Mouse (Mus musculus): ENCODE data around the gene Pla2g4a. TPM values are rescaled to one million over a fixed set of nuclear protein-coding genes. Genes with fewer than 3 reads are reported as not detected.

Gene Pla2g4a
- polyA plus RNA-seq, 1 experiment from 2014 or later = 12.2 TPM

DNA sequence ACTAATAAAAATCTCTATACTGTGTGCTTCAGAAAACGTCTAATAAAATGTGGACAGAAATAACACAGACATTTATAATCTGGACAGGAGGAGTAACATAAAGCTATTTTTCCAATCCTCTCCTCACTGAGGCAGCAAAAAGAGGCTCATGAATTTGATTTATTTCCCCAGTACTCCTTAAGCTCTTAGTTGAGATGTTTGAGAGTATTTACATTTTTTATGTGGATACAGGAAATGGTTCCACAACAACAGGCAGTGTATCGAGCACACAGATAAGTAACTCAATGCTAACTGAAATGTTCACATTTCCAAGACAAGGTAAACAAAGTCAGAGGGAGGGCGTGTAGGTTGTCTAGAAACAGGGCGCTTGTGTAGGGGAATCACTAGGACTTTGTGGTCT lies 48.1 kb downstream of the Pla2g4a start:
- H3K27me3 ChIP-seq (ENCODE audit: insufficient read depth, low read length) = no peaks in the 10 kb centered on the region
- no peak overlapping the region for H3K4me3 ChIP-seq (ENCODE audit: low read depth, low read length)
- no peaks in the 10 kb centered on the region for H3K36me3 ChIP-seq (ENCODE audit: insufficient read depth)
- WGBS = 18% methylated on average over 4 of the region's 4 CpGs
- no peak overlapping the region for H3K27ac ChIP-seq (ENCODE audit: low read depth)
- no peak overlapping the region for H3K4me2 ChIP-seq
- H3K9ac ChIP-seq = no peak overlapping the region
- H3K4me1 ChIP-seq (ENCODE audit: insufficient read depth) = no peaks in the 10 kb centered on the region; the same call in 1 of the 2 replicates
- ATAC-seq (ENCODE audit: insufficient read depth) (no peak), DNase-seq (no peak)
- TF ChIP-seq CTCF (IDR thresholded peaks at IDR 0.05; ENCODE audit: low read depth) = no peak
- H3K9me3 ChIP-seq (ENCODE audit: low read depth, low read length) = no peaks in the 10 kb centered on the region

DNA sequence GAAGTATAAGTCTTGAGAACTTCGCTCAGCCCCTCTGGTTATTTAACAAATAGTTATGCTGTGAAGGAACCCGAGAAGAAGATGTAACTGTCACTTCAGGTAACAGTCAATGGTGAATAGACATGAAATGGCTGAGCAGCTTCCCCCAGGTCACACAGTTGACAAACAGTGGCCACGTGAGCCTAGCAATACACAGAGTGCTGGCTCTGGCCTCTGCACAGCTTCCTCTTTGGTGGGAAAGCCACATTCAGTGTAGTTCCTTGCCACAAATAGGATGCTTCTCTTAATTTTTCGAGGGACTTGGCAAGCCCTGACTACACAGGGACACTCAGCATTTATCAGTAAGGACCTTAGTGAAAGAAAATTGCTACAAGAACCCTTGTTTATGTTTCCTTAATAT lies 50.0 kb downstream of the Pla2g4a start:
- no peaks in the 10 kb centered on the region; the same call in 1 of the 2 replicates for H3K4me1 ChIP-seq (ENCODE audit: insufficient read depth)
- no peak overlapping the region for H3K4me2 ChIP-seq
- no peaks in the 10 kb centered on the region for H3K36me3 ChIP-seq (ENCODE audit: insufficient read depth)
- no peak overlapping the region for H3K4me3 ChIP-seq (ENCODE audit: low read depth, low read length)
- TF ChIP-seq CTCF (IDR thresholded peaks at IDR 0.05; ENCODE audit: low read depth) = no peak
- no peaks in the 10 kb centered on the region for H3K9me3 ChIP-seq (ENCODE audit: low read depth, low read length)
- no peaks in the 10 kb centered on the region for H3K27me3 ChIP-seq (ENCODE audit: insufficient read depth, low read length)
- DNase-seq (peak; percentile 29), ATAC-seq (ENCODE audit: insufficient read depth) (no peak; the same call in 1 of the 2 replicates)
- H3K27ac ChIP-seq (ENCODE audit: low read depth) = no peak overlapping the region
- H3K9ac ChIP-seq = no peak overlapping the region
- 62% methylated on average over 4 of the region's 4 CpGs for WGBS

DNA sequence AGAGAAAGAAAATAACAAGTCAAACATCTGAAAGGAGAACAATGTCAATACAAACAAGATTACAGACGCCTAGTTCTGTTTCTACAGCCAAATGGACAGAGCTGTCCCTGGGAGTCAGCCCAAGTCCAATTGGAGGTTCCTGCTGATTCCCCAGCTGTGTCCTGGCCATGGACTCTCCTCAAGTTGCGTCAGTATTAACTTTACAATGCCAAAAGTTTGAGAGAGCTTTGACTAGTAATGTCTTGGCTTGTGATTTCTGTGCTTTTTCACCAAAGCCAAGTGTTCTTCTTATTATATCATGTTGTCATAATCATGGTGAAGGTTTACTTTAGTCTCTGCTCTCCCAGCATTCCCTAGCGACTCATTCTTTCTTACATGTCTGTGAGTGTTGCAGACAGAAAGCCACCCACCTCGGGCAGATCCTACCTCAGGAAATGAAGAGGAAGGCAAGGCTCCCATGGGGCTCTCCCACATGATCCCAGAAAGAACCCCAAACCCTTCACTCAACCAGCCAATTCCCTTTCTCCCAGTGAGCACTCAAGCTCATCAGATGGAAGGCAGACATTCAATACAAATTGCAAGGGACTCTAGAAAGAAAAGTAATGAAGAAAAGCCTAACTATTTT lies 63.0 kb downstream of the Pla2g4a start:
- ATAC-seq (ENCODE audit: insufficient read depth) = no peak
- no peak overlapping the region for H3K4me2 ChIP-seq
- no peak overlapping the region for H3K9ac ChIP-seq
- H3K4me3 ChIP-seq (ENCODE audit: low read depth, low read length) = no peak overlapping the region
- no peaks in the 10 kb centered on the region for H3K9me3 ChIP-seq (ENCODE audit: low read depth, low read length)
- no peaks in the 10 kb centered on the region for H3K36me3 ChIP-seq (ENCODE audit: insufficient read depth)
- no peak for DNase-seq
- no peak overlapping the region for H3K27ac ChIP-seq (ENCODE audit: low read depth)
- no peaks in the 10 kb centered on the region for H3K27me3 ChIP-seq (ENCODE audit: insufficient read depth, low read length)
- no peak for TF ChIP-seq CTCF (IDR thresholded peaks at IDR 0.05; ENCODE audit: low read depth)
- H3K4me1 ChIP-seq (ENCODE audit: insufficient read depth) = no peaks in the 10 kb centered on the region
- 74% methylated on average over 4 of the region's 4 CpGs for WGBS

DNA sequence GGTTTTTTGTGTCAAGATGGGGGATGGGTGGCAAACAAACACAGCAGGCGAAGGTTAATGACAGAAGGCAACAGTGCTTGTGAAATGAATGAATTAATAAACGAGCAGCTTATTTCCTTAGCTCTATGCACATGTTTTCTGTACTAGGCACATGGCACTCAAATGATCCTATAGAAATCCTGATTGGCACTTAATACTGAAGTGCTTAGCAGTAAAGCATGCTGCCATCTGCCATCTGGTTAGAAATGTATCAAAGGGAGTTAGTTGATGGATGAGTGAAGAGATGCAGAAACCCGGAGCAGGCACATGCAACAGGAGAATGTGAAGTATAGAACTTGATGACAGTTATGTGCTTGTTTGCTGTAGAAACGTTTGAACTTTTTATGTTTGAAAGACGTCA lies 64.5 kb downstream of the Pla2g4a start:
- no peaks in the 10 kb centered on the region for H3K4me1 ChIP-seq (ENCODE audit: insufficient read depth)
- H3K4me3 ChIP-seq (ENCODE audit: low read depth, low read length) = no peak overlapping the region
- H3K9me3 ChIP-seq (ENCODE audit: low read depth, low read length) = no peaks in the 10 kb centered on the region
- ATAC-seq (ENCODE audit: insufficient read depth) (no peak), DNase-seq (no peak)
- TF ChIP-seq CTCF (IDR thresholded peaks at IDR 0.05; ENCODE audit: low read depth) = no peak
- no peak overlapping the region for H3K9ac ChIP-seq
- WGBS = 29% methylated on average over 5 of the region's 5 CpGs
- no peak overlapping the region for H3K27ac ChIP-seq (ENCODE audit: low read depth)
- no peak overlapping the region for H3K4me2 ChIP-seq
- no peaks in the 10 kb centered on the region for H3K36me3 ChIP-seq (ENCODE audit: insufficient read depth)
- no peaks in the 10 kb centered on the region for H3K27me3 ChIP-seq (ENCODE audit: insufficient read depth, low read length)

DNA sequence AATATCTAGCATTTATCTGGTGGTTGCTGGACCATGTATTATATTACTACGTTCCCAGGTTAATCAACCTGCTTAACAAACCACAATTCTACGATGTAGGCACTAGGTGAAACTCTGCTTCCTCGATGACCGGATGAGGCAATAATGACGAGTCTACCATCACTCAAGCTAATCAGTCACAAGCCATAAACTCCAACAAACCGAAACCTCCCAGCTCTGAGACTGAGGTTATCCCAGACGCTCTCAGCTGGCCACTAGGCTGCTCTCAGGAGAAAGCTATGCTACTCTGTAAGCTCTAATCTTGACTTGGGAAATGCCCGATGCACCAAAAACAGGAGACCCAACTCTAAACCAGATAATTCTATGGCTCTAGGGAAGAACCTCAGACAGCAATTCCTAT lies 66.2 kb downstream of the Pla2g4a start:
- DNase-seq (no peak), ATAC-seq (ENCODE audit: insufficient read depth) (no peak)
- H3K9ac ChIP-seq = no peak overlapping the region
- no peaks in the 10 kb centered on the region for H3K36me3 ChIP-seq (ENCODE audit: insufficient read depth)
- 90% methylated on average over 8 of the region's 8 CpGs for WGBS
- H3K4me2 ChIP-seq = no peak overlapping the region
- H3K27me3 ChIP-seq (ENCODE audit: insufficient read depth, low read length) = no peaks in the 10 kb centered on the region
- no peaks in the 10 kb centered on the region for H3K4me1 ChIP-seq (ENCODE audit: insufficient read depth)
- no peak for TF ChIP-seq CTCF (IDR thresholded peaks at IDR 0.05; ENCODE audit: low read depth)
- no peak overlapping the region for H3K4me3 ChIP-seq (ENCODE audit: low read depth, low read length)
- H3K27ac ChIP-seq (ENCODE audit: low read depth) = no peak overlapping the region
- H3K9me3 ChIP-seq (ENCODE audit: low read depth, low read length) = no peaks in the 10 kb centered on the region

DNA sequence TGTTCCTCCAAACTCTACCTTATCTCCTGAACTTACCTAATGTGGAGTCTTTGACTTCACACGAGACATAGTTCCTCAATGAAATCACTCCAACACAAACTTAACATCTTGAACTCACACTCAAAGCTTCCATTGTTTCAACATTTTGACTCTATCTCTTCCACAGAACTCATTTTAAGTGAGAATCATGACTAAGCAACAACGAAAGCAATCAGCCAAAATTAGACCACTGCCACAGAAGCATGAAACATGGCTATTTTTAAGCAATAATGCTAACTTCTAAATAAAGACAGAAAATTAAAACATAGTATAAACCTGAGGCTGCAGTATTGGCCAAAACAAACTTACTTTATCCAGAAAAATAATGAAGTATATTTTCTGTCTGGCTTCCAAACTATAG lies 67.2 kb downstream of the Pla2g4a start:
- no peak overlapping the region for H3K27ac ChIP-seq (ENCODE audit: low read depth)
- 67% methylated on average over 2 of the region's 2 CpGs for WGBS
- H3K4me2 ChIP-seq = no peak overlapping the region
- H3K36me3 ChIP-seq (ENCODE audit: insufficient read depth) = no peaks in the 10 kb centered on the region
- H3K4me1 ChIP-seq (ENCODE audit: insufficient read depth) = no peaks in the 10 kb centered on the region
- no peak overlapping the region for H3K4me3 ChIP-seq (ENCODE audit: low read depth, low read length)
- no peak overlapping the region for H3K9ac ChIP-seq
- no peaks in the 10 kb centered on the region for H3K9me3 ChIP-seq (ENCODE audit: low read depth, low read length)
- H3K27me3 ChIP-seq (ENCODE audit: insufficient read depth, low read length) = no peaks in the 10 kb centered on the region
- ATAC-seq (ENCODE audit: insufficient read depth) (no peak), DNase-seq (no peak)
- TF ChIP-seq CTCF (IDR thresholded peaks at IDR 0.05; ENCODE audit: low read depth) = no peak

DNA sequence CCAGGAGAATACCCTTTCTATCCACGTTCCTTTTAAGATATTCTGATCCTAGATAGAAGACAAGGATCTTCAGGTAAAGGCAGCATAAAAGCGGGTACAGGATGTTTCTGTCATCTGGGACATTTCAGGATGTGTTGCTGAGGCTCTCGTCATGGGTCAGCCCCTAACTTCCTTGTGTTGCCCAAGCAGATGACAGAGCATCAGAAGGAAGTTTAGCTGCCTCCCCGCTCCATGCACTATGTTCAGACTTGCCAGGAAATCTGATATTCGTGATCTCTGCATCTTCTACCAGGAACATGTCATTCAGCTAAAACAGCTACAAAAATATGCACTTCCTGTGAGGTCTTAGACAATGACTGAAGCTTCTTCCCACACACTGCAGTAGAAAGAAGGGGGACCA lies 70.0 kb downstream of the Pla2g4a start:
- TF ChIP-seq CTCF (IDR thresholded peaks at IDR 0.05; ENCODE audit: low read depth) = no peak
- DNase-seq (no peak), ATAC-seq (ENCODE audit: insufficient read depth) (no peak)

More for the DNA sequence above, 70.0 kb downstream of the Pla2g4a start:
- Histone ChIP-seq H3K4me3 (ENCODE audit: low read depth, low read length) (no peak overlapping the region), H3K4me2 (no peak overlapping the region), H3K9me3 (ENCODE audit: low read depth, low read length) (no peaks in the 10 kb centered on the region), H3K27me3 (ENCODE audit: insufficient read depth, low read length) (no peaks in the 10 kb centered on the region), H3K4me1 (ENCODE audit: insufficient read depth) (no peaks in the 10 kb centered on the region), H3K36me3 (ENCODE audit: insufficient read depth) (no peaks in the 10 kb centered on the region), H3K9ac (no peak overlapping the region), H3K27ac (ENCODE audit: low read depth) (no peak overlapping the region)
- 49% methylated on average over 5 of the region's 5 CpGs for WGBS

Data from lung, embryonic 14.5 days (tissue).